Mouse (Mus musculus): ENCODE measurements at regions not wholly inside any gene's neighbourhood (a gene's known extent, or its start where the extent isn't known, plus 50 kb on each side); places are given as distances from the start of the nearest gene placed in this dataset.

- Histone ChIP-seq H3K9ac (ENCODE audit: low read length) (no peak overlapping the region), H3K4me2 (ENCODE audit: low read depth, low read length) (no peak overlapping the region), H3K4me1 (ENCODE audit: control insufficient read depth, insufficient read depth, low read length) (no peaks in the 10 kb centered on the region), H3K27me3 (ENCODE audit: control insufficient read depth, insufficient read depth, low read length) (no peaks in the 10 kb centered on the region), H3K4me3 (replicated peaks; ENCODE audit: low read length) (no peak overlapping the region), H3K36me3 (ENCODE audit: control insufficient read depth, insufficient read depth, low read length) (no peaks in the 10 kb centered on the region), H3K27ac (ENCODE audit: low read length) (no peak overlapping the region), H3K9me3 (replicated peaks; ENCODE audit: control insufficient read depth, low read length) (no peaks in the 10 kb centered on the region)
- WGBS = 86% methylated on average over 4 of the region's 4 CpGs
- ATAC-seq (ENCODE audit: insufficient read depth, low FRiP score) = no peak
Observed at GRCm38 (mm10) chr11:91524019-91524418, 53.3 kb downstream of the Kif2b start.

- Histone ChIP-seq H3K27me3 (ENCODE audit: control insufficient read depth, insufficient read depth, low read length) (no peaks in the 10 kb centered on the region), H3K36me3 (ENCODE audit: control insufficient read depth, insufficient read depth, low read length) (no peaks in the 10 kb centered on the region), H3K4me3 (replicated peaks; ENCODE audit: low read length) (no peak overlapping the region), H3K27ac (ENCODE audit: low read length) (no peak overlapping the region), H3K4me2 (ENCODE audit: low read depth, low read length) (no peak overlapping the region), H3K9me3 (replicated peaks; ENCODE audit: control insufficient read depth, low read length) (no peaks in the 10 kb centered on the region), H3K9ac (ENCODE audit: low read length) (no peak overlapping the region), H3K4me1 (ENCODE audit: control insufficient read depth, insufficient read depth, low read length) (no peaks in the 10 kb centered on the region)
- WGBS = 92% methylated on average over 2 of the region's 2 CpGs
- no peak for ATAC-seq (ENCODE audit: insufficient read depth, low FRiP score)
Observed at GRCm38 (mm10) chr11:91479236-91479635, 98.1 kb downstream of the Kif2b start.

GRCm38 (mm10) chr11:91463578-91464401, 113.6 kb downstream of the Kif2b start:
- no peak overlapping the region for H3K9ac ChIP-seq (ENCODE audit: low read length)
- H3K27ac ChIP-seq (ENCODE audit: low read length) = no peak overlapping the region
- no peak overlapping the region for H3K4me3 ChIP-seq (replicated peaks; ENCODE audit: low read length)
- no peaks in the 10 kb centered on the region for H3K4me1 ChIP-seq (ENCODE audit: control insufficient read depth, insufficient read depth, low read length)
- no peaks in the 10 kb centered on the region for H3K27me3 ChIP-seq (ENCODE audit: control insufficient read depth, insufficient read depth, low read length)
- H3K4me2 ChIP-seq (ENCODE audit: low read depth, low read length) = no peak overlapping the region
- H3K36me3 ChIP-seq (ENCODE audit: control insufficient read depth, insufficient read depth, low read length) = no peaks in the 10 kb centered on the region
- no peak for ATAC-seq (ENCODE audit: insufficient read depth, low FRiP score)
- 60% methylated on average over 8 of the region's 8 CpGs for WGBS
- no peaks in the 10 kb centered on the region for H3K9me3 ChIP-seq (replicated peaks; ENCODE audit: control insufficient read depth, low read length)

- Histone ChIP-seq H3K9me3 (replicated peaks; ENCODE audit: control insufficient read depth, low read length) (no peaks in the 10 kb centered on the region), H3K36me3 (ENCODE audit: control insufficient read depth, insufficient read depth, low read length) (no peaks in the 10 kb centered on the region), H3K27ac (ENCODE audit: low read length) (no peak overlapping the region), H3K27me3 (ENCODE audit: control insufficient read depth, insufficient read depth, low read length) (no peaks in the 10 kb centered on the region), H3K4me1 (ENCODE audit: control insufficient read depth, insufficient read depth, low read length) (no peaks in the 10 kb centered on the region), H3K9ac (ENCODE audit: low read length) (no peak overlapping the region), H3K4me2 (ENCODE audit: low read depth, low read length) (no peak overlapping the region), H3K4me3 (replicated peaks; ENCODE audit: low read length) (no peak overlapping the region)
- WGBS = 72% methylated on average over 3 of the region's 3 CpGs
- ATAC-seq (ENCODE audit: insufficient read depth, low FRiP score) = no peak
Observed at GRCm38 (mm10) chr11:91461946-91462345, 115.4 kb downstream of the Kif2b start.

GRCm38 (mm10) chr11:91442361-91442760, 135.0 kb downstream of the Kif2b start:
- H3K4me2 ChIP-seq (ENCODE audit: low read depth, low read length) = no peak overlapping the region
- ATAC-seq (ENCODE audit: insufficient read depth, low FRiP score) = no peak
- H3K4me3 ChIP-seq (replicated peaks; ENCODE audit: low read length) = no peak overlapping the region
- no peaks in the 10 kb centered on the region for H3K27me3 ChIP-seq (ENCODE audit: control insufficient read depth, insufficient read depth, low read length)
- H3K9ac ChIP-seq (ENCODE audit: low read length) = no peak overlapping the region
- 82% methylated on average over 4 of the region's 4 CpGs for WGBS
- H3K9me3 ChIP-seq (replicated peaks; ENCODE audit: control insufficient read depth, low read length) = no peaks in the 10 kb centered on the region
- no peaks in the 10 kb centered on the region for H3K36me3 ChIP-seq (ENCODE audit: control insufficient read depth, insufficient read depth, low read length)
- H3K27ac ChIP-seq (ENCODE audit: low read length) = no peak overlapping the region
- H3K4me1 ChIP-seq (ENCODE audit: control insufficient read depth, insufficient read depth, low read length) = no peaks in the 10 kb centered on the region

- Histone ChIP-seq H3K27ac (ENCODE audit: low read length) (no peak overlapping the region), H3K4me3 (replicated peaks; ENCODE audit: low read length) (no peak overlapping the region), H3K4me2 (ENCODE audit: low read depth, low read length) (no peak overlapping the region), H3K9ac (ENCODE audit: low read length) (no peak overlapping the region), H3K36me3 (ENCODE audit: control insufficient read depth, insufficient read depth, low read length) (no peaks in the 10 kb centered on the region), H3K27me3 (ENCODE audit: control insufficient read depth, insufficient read depth, low read length) (no peaks in the 10 kb centered on the region), H3K9me3 (replicated peaks; ENCODE audit: control insufficient read depth, low read length) (no peaks in the 10 kb centered on the region), H3K4me1 (ENCODE audit: control insufficient read depth, insufficient read depth, low read length) (no peaks in the 10 kb centered on the region)
- ATAC-seq (ENCODE audit: insufficient read depth, low FRiP score) = no peak
- 71% methylated on average over 5 of the region's 5 CpGs for WGBS
Observed at GRCm38 (mm10) chr11:91432195-91432594, 145.2 kb downstream of the Kif2b start.

- H3K9me3 ChIP-seq (replicated peaks; ENCODE audit: control insufficient read depth, low read length) = no peaks in the 10 kb centered on the region
- H3K27me3 ChIP-seq (ENCODE audit: control insufficient read depth, insufficient read depth, low read length) = no peaks in the 10 kb centered on the region
- H3K36me3 ChIP-seq (ENCODE audit: control insufficient read depth, insufficient read depth, low read length) = no peaks in the 10 kb centered on the region
- no peak overlapping the region for H3K27ac ChIP-seq (ENCODE audit: low read length)
- ATAC-seq (ENCODE audit: insufficient read depth, low FRiP score) = no peak
- no peak overlapping the region for H3K4me3 ChIP-seq (replicated peaks; ENCODE audit: low read length)
- H3K4me2 ChIP-seq (ENCODE audit: low read depth, low read length) = no peak overlapping the region
- H3K4me1 ChIP-seq (ENCODE audit: control insufficient read depth, insufficient read depth, low read length) = no peaks in the 10 kb centered on the region
- WGBS = 67% methylated on average over 4 of the region's 4 CpGs
- no peak overlapping the region for H3K9ac ChIP-seq (ENCODE audit: low read length)
Observed at GRCm38 (mm10) chr11:91426731-91427130, 150.6 kb downstream of the Kif2b start.

GRCm38 (mm10) chr11:91387172-91387571, 190.2 kb downstream of the Kif2b start:
- no peak overlapping the region for H3K27ac ChIP-seq (ENCODE audit: low read length)
- H3K36me3 ChIP-seq (ENCODE audit: control insufficient read depth, insufficient read depth, low read length) = no peaks in the 10 kb centered on the region
- H3K4me2 ChIP-seq (ENCODE audit: low read depth, low read length) = no peak overlapping the region
- H3K4me3 ChIP-seq (replicated peaks; ENCODE audit: low read length) = no peak overlapping the region
- no peaks in the 10 kb centered on the region for H3K27me3 ChIP-seq (ENCODE audit: control insufficient read depth, insufficient read depth, low read length)
- H3K9me3 ChIP-seq (replicated peaks; ENCODE audit: control insufficient read depth, low read length) = no peaks in the 10 kb centered on the region
- 52% methylated on average over 3 of the region's 3 CpGs for WGBS
- no peak overlapping the region for H3K9ac ChIP-seq (ENCODE audit: low read length)
- ATAC-seq (ENCODE audit: insufficient read depth, low FRiP score) = no peak
- no peaks in the 10 kb centered on the region for H3K4me1 ChIP-seq (ENCODE audit: control insufficient read depth, insufficient read depth, low read length)

GRCm38 (mm10) chr11:91357029-91357428, 220.3 kb downstream of the Kif2b start:
- no peaks in the 10 kb centered on the region for H3K36me3 ChIP-seq (ENCODE audit: control insufficient read depth, insufficient read depth, low read length)
- H3K27ac ChIP-seq (ENCODE audit: low read length) = no peak overlapping the region
- H3K4me2 ChIP-seq (ENCODE audit: low read depth, low read length) = no peak overlapping the region
- H3K9me3 ChIP-seq (replicated peaks; ENCODE audit: control insufficient read depth, low read length) = no peaks in the 10 kb centered on the region
- no peak overlapping the region for H3K9ac ChIP-seq (ENCODE audit: low read length)
- no peak overlapping the region for H3K4me3 ChIP-seq (replicated peaks; ENCODE audit: low read length)
- no peaks in the 10 kb centered on the region for H3K4me1 ChIP-seq (ENCODE audit: control insufficient read depth, insufficient read depth, low read length)
- ATAC-seq (ENCODE audit: insufficient read depth, low FRiP score) = no peak; the same call in 1 of the 2 replicates
- no peaks in the 10 kb centered on the region for H3K27me3 ChIP-seq (ENCODE audit: control insufficient read depth, insufficient read depth, low read length)
- 15% methylated on average over 4 of the region's 4 CpGs for WGBS
